Comparison of ENCODE assay signal across 12 mouse cellular contexts in genomic region chrX:57277560-57278335, GRCm38 (mm10).
DNase-seq lines count a peak whose midpoint lies in the region; ATAC-seq and TF ChIP-seq lines count a peak whose summit lies in the region.
"Had no signal": no experiment of that assay in that cellular context is flagged by ENCODE, and none has a peak within 500 bp of the region (broad histone marks: within the 10 kb centered on the region; RNA-seq: fewer than 3 reads in every experiment).

No protein-coding gene starts in this region.

- no peak for TF ChIP-seq EP300 in stomach, postnatal 0 days (optimal IDR thresholded peaks at IDR 0.05)

- ATAC-seq in stomach, embryonic 14.5 days (ENCODE audit: insufficient number of reproducible peaks, insufficient read depth, low FRiP score, low read depth): no peak
- ATAC-seq in stomach, postnatal 0 days (ENCODE audit: low FRiP score, low TSS enrichment): no peak
- ATAC-seq: CD4-positive, CD25-positive, alpha-beta regulatory T cell, adult 4 months; midbrain, embryonic 13.5 days had no signal

- no peak overlapping the region for H3K4me2 ChIP-seq in stomach, embryonic 14.5 days (replicated peaks; ENCODE audit: low read depth, low read length)
- H3K4me2 ChIP-seq in stomach, postnatal 0 days (replicated peaks; ENCODE audit: low read depth): no peak overlapping the region
- H3K4me2 ChIP-seq: midbrain, embryonic 13.5 days had no signal

- peak overlapping the region; percentile 65 for H3K27ac ChIP-seq in gastrocnemius, adult 2 months
- peak overlapping the region; percentile 21; the same call in 1 of the 2 replicates for H3K27ac ChIP-seq in stomach, embryonic 14.5 days (ENCODE audit: low read length)
- no peak overlapping the region for H3K27ac ChIP-seq in stomach, postnatal 0 days (replicated peaks)
- no peak overlapping the region for H3K27ac ChIP-seq in left cerebral cortex, adult 2 months
- H3K27ac ChIP-seq: midbrain, embryonic 13.5 days had no signal

- peak; percentile 31 for DNase-seq in gastrocnemius, adult 2 months
- DNase-seq in gastrocnemius, postnatal 4 days (ENCODE audit: low spot score in 2 of 2): no peak
- DNase-seq in stomach, postnatal 0 days (ENCODE audit: low spot score): no peak
- peak; percentile 71 to 74 for DNase-seq in heart, postnatal 10 days
- peak; percentile 9 to 51 for DNase-seq in lung, postnatal 4 days
- no peak for DNase-seq in urinary bladder, postnatal 4 days (ENCODE audit: low spot score in 2 of 2)
- no peak for DNase-seq in left cerebral cortex, adult 2 months (ENCODE audit: extremely low spot score in 1 of 2, low spot score in 2 of 2)
- DNase-seq: kidney, adult 8-10 months; right cerebral cortex, adult 18-20 months had no signal

- no peak overlapping the region for H3K4me3 ChIP-seq in gastrocnemius, adult 2 months
- H3K4me3 ChIP-seq in stomach, embryonic 14.5 days (ENCODE audit: low read depth, low read length): no peak overlapping the region
- no peak overlapping the region for H3K4me3 ChIP-seq in stomach, postnatal 0 days (ENCODE audit: low read depth, low read length)
- H3K4me3 ChIP-seq in left cerebral cortex, adult 2 months: no peak overlapping the region
- H3K4me3 ChIP-seq: midbrain, embryonic 13.5 days had no signal

- no peaks in the 10 kb centered on the region for H3K4me1 ChIP-seq in stomach, embryonic 14.5 days (ENCODE audit: control insufficient read depth, insufficient read depth, low read length)
- no peaks in the 10 kb centered on the region for H3K4me1 ChIP-seq in stomach, postnatal 0 days (replicated peaks; ENCODE audit: control insufficient read depth, insufficient read depth)

- intact Hi-C loops in gastrocnemius, adult 2 months (cut with DNase I): no loop called here
- intact Hi-C loops in heart, postnatal 10 days (cut with DNase I): no loop called here
- intact Hi-C loops in left cerebral cortex, adult 2 months (cut with DNase I): no loop called here

- H3K9me3 ChIP-seq in stomach, embryonic 14.5 days (ENCODE audit: control insufficient read depth, low read depth, low read length): no peaks in the 10 kb centered on the region
- H3K9me3 ChIP-seq in stomach, postnatal 0 days (ENCODE audit: control insufficient read depth, low read length): no peaks in the 10 kb centered on the region
- H3K9me3 ChIP-seq: midbrain, embryonic 13.5 days had no signal

- H3K27me3 ChIP-seq in stomach, embryonic 14.5 days (ENCODE audit: control insufficient read depth, insufficient read depth, low read length): no peaks in the 10 kb centered on the region
- no peaks in the 10 kb centered on the region for H3K27me3 ChIP-seq in stomach, postnatal 0 days (ENCODE audit: control insufficient read depth, insufficient read depth, low read length)
- H3K27me3 ChIP-seq: midbrain, embryonic 13.5 days had no signal

- TF ChIP-seq CTCF in gastrocnemius, adult 2 months (IDR thresholded peaks at IDR 0.05): no peak
- no peak for TF ChIP-seq CTCF in stomach, postnatal 0 days (IDR thresholded peaks at IDR 0.05; ENCODE audit: low read depth)
- no peak for TF ChIP-seq CTCF in left cerebral cortex, adult 2 months (IDR thresholded peaks at IDR 0.05)

- 40% methylated on average over 6 of the region's 6 CpGs for WGBS in stomach, embryonic 14.5 days
- 36% methylated on average over 6 of the region's 6 CpGs for WGBS in stomach, postnatal 0 days

- H3K9ac ChIP-seq in stomach, embryonic 14.5 days (replicated peaks; ENCODE audit: low read depth, low read length): no peak overlapping the region
- H3K9ac ChIP-seq in stomach, postnatal 0 days (ENCODE audit: low read length): no peak overlapping the region
- H3K9ac ChIP-seq: midbrain, embryonic 13.5 days had no signal

- no peaks in the 10 kb centered on the region for H3K36me3 ChIP-seq in stomach, embryonic 14.5 days (ENCODE audit: control insufficient read depth, insufficient read depth, low read length)
- no peaks in the 10 kb centered on the region for H3K36me3 ChIP-seq in stomach, postnatal 0 days (ENCODE audit: control insufficient read depth, insufficient read depth, low read length)
- H3K36me3 ChIP-seq: midbrain, embryonic 13.5 days had no signal

Comparison
In these comparisons a context has a peak if more than half of its experiments do, and no peak if none do; other contexts are left out.
1. DNase-seq: peak in gastrocnemius, adult 2 months (single experiment), heart, postnatal 10 days (2 of 2) and lung, postnatal 4 days (2 of 2); none in gastrocnemius, postnatal 4 days (0 of 2), stomach, postnatal 0 days (single experiment), urinary bladder, postnatal 4 days (0 of 2) and left cerebral cortex, adult 2 months (0 of 2).
2. H3K27ac ChIP-seq: peak in gastrocnemius, adult 2 months (single experiment) and stomach, embryonic 14.5 days (single experiment); none in stomach, postnatal 0 days (single experiment) and left cerebral cortex, adult 2 months (single experiment).